Mouse (Mus musculus): ENCODE results near the gene Myl3. TPM values are rescaled to one million over a fixed set of nuclear protein-coding genes. Genes with fewer than 3 reads are reported as not detected.

Myl3 gene
- total RNA-seq, 2 experiments from 2014 or later: not detected

DNA sequence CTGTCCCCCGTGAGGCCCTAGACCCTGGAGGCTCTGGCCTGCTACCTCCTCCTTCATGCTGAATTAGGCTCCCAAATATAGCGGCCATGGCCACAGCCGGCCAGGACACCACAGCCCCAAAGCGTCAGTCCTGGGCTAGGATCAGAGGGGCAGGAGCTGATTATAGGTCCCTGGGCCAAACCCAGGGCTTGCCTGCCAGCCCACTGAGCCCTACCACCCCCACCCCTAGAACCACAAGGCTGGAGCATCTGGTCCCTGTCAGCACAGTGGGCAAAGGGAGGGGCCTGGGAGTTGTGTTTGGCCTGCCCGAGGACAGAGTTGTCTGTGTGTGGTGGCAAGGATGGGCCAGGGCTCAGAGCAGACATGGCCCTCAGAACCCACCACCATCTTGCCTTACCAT is 16.2 kb downstream of the Myl3 start:
- no peak for ATAC-seq (replicated peaks; ENCODE audit: poor library complexity, severe bottlenecking)

DNA sequence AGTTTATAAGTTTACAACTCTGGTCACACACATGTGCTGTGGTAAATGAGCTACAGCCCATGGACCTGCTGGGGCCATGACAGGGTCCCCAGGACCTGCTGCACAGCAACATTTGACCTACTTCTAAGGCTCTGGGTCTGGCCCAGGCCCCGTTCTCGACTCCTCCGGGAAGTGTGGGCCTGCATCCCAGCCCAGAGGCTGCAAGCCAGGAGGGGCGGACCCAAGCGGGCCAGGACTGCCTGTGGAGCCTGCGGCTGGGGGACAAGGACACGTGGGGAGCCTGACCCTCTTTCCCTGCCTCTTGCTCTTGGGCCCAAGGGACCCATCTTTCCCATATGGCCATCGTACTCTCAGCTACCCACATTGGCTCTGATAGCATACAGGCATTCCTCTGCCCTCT is 16.9 kb downstream of the Myl3 start:
- ATAC-seq (replicated peaks; ENCODE audit: poor library complexity, severe bottlenecking): no peak

DNA sequence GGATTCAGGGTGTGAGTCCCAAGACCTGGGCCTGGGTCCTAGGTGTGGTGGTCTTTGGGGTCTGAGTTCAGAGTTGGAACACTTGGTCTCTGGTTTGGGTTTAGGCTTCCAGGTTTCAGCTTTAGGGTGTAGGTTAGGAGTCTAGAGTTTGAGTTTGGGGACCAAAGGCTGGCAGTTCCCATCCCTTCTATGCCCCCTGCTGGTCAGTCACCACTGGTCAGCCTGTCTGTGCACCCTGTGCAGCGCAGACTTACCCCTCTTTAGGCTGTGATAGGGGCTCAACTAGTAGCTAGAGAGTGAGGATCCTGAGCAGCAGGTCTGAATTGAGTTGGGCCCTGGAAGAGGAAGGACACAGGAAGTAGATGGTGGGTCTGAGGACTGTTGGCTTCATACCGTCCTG is 17.6 kb downstream of the Myl3 start:
- peak; percentile 72 for ATAC-seq (replicated peaks; ENCODE audit: poor library complexity, severe bottlenecking)

GRCm38 (mm10) chr9:110760886-110761285 is 19.2 kb downstream of the Myl3 start:
- ATAC-seq (replicated peaks; ENCODE audit: poor library complexity, severe bottlenecking): no peak

- ATAC-seq (replicated peaks; ENCODE audit: poor library complexity, severe bottlenecking): no peak
Observed at GRCm38 (mm10) chr9:110762763-110763162, 21.1 kb downstream of the Myl3 start.

DNA sequence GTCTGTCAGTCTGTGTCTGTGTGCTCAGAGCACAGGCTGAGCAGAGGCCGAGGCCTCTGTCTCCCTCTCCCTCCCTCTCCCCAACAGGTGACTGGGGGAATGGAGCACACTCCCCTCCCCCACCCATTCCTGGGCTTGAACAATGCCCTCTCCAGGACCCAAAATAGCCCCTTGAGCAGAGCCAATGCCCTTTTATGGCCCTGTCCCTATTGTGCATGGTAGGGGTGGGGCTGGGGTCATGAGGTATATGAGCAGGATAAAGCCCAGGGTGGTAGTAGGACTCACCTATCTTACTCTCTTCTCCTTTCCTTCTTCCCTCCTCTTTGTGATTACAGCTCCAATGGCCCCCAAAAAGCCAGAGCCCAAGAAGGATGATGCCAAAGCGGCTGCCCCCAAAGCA is 21.7 kb downstream of the Myl3 start:
- no peak for ATAC-seq (replicated peaks; ENCODE audit: poor library complexity, severe bottlenecking)

- ATAC-seq (replicated peaks; ENCODE audit: poor library complexity, severe bottlenecking): no peak
Observed at GRCm38 (mm10) chr9:110772336-110772735, 30.7 kb downstream of the Myl3 start.

DNA sequence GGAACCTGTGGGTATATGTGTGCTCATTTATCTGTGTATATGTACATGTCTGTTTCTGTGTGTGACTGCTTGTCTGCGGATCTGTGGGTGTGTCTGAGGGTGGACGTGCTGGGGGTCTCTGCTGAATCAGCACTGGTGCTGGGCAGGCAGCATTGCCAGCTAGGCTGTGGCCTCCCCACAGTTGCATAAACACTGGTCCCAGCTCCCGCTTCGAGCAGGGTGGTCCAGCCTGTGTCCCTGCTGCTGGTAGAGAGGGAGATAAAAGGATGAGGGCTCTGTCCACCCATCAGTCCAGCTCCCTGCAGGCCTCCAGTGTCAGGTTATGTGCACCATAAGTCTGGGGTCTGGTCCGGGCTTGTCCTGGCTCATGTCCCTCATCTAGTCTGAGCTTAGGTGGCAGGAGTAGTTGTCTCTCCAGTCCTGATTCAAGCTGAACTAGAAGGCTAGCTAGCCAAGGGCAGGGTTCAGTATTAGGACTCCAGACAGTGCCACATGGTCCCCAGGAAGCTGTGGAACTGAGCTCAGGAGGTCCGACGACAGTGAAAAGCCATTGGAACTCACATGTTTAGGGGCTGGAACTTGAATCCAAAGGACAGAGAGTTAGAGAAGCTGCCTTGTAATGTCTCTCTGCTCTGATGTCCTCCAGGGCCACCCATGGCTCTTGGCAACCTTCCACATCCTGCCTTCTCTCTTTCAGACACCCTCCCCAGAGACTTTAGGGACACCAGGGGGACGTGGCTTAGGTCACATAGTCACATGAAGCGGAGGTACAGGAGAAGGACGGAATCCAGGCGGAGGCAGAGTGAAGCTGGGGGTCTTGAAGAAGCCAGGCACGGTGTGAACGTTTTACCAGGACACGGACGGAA is 33.0 kb downstream of the Myl3 start:
- no peak for ATAC-seq (replicated peaks; ENCODE audit: poor library complexity, severe bottlenecking)

- no peak for ATAC-seq (replicated peaks; ENCODE audit: poor library complexity, severe bottlenecking)
Observed at GRCm38 (mm10) chr9:110775269-110776022, 33.8 kb downstream of the Myl3 start.

DNA sequence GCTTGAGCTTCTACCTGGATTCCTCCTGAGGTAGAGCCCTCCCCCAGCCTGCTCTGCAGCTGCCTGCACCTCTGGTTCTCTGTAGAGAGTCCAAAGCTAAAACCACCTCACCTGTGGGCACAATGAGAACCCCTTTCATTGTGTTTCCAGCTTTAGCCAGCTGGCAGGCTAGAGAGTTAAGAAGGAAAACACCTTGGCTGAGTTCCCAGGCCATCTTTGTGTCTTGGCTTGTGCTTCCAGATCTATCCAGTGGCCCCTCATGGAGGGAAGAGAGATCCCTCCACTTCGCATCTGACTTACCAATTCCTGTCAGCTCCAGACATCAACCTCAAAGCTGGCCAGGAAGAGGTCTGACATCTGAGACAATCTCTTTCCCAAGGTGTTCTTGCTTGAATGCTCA is 36.4 kb downstream of the Myl3 start:
- ATAC-seq (replicated peaks; ENCODE audit: poor library complexity, severe bottlenecking): no peak

GRCm38 (mm10) chr9:110778559-110778958 is 36.9 kb downstream of the Myl3 start:
- ATAC-seq (replicated peaks; ENCODE audit: poor library complexity, severe bottlenecking): no peak

GRCm38 (mm10) chr9:110779242-110779913 is 37.7 kb downstream of the Myl3 start:
- ATAC-seq (replicated peaks; ENCODE audit: poor library complexity, severe bottlenecking): no peak

DNA sequence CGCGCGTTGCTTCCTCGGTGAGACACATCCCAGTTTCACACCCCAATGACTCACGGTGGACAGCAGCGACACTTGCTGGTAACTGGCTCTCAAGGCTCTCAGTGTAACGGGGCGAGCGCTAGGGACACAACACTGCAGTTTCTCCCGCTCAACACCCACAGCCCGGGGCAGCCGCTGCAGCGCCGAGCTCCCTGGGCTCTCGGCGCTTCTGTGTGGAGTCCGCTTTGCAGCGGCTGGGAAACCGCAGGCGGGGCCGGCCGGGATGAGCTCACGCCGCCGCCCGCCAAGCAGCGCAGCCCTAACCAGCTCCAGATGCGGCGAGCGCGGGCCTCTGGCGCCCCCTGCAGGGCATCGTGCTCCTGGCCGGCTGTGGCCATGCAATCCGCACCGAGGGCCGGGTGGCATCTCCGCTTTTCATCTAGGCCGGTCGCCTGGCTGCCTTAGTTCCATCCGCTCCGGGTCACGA is 39.6 kb downstream of the Myl3 start:
- peak; percentile 90 for ATAC-seq (replicated peaks; ENCODE audit: poor library complexity, severe bottlenecking)

DNA sequence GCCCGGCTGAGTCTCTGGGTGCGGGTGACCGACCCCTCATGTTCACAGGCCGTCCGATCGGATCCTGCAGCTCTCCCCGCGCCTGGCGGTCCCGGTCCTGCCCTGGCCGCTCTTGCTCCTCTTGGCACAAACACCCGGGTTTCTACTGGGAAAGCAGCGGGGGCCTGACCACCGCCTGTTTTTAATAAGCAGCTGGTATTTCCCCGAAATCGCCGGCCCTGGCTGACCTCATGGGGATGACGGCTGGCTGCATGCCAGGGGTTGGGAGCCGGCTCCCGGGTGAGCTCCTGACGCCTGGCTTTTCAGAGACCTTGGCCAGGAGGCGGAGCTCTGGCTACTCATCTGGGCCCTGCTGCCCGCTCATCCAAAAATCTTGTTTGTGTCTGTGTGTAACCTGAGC is 40.1 kb downstream of the Myl3 start:
- peak; percentile 20; the same call in 1 of the 2 replicates for ATAC-seq (replicated peaks; ENCODE audit: poor library complexity, severe bottlenecking)

DNA sequence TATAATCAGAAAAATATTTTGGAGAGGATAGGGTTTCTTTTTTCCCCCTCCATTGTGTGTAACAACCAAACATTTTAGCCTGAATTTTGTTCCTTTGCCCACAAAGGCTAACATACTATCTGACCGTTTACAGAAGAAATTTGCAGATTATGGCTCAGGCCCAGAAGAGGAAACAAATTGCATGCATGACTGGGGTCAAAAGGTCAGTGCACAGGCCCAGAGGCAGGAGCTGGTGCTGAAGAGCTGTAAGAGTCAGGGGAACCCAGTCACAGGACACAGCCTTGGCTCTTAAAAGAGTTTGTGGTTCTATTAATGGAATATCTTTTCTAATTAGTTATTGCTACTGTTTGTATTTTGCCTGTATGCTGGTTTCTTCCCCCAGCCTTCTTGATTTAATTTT is 42.0 kb downstream of the Myl3 start:
- ATAC-seq (replicated peaks; ENCODE audit: poor library complexity, severe bottlenecking): no peak

DNA sequence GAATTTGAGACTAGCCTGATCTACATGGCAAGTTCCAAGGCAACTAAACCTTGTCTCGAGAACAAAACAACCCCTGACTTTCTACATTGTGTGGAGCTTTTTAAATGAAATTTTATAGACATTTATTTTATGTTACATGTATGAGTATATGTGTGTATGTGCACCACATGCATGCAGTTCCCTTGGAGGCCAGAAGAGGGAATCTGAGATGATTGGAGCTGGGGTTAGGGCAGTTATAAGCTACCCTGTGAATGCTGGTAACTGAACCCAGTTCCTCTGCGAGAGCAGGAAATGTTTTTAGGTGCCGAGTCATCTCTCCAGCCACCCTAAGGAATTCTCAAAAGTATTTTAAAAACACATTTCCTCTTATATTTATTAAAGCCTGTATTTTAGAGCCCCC is 46.5 kb downstream of the Myl3 start:
- no peak for ATAC-seq (replicated peaks; ENCODE audit: poor library complexity, severe bottlenecking)

- no peak for ATAC-seq (replicated peaks; ENCODE audit: poor library complexity, severe bottlenecking)
Observed at GRCm38 (mm10) chr9:110790462-110790861, 48.8 kb downstream of the Myl3 start.

GRCm38 (mm10) chr9:110797013-110797412 is 55.4 kb downstream of the Myl3 start:
- ATAC-seq (replicated peaks; ENCODE audit: poor library complexity, severe bottlenecking): peak; percentile 52; the same call in 1 of the 2 replicates

GRCm38 (mm10) chr9:110797866-110798265 is 56.2 kb downstream of the Myl3 start, which contains the start of gene Prss42:
Prss42 (plus strand) TSS chr9:110798166.
- ATAC-seq (replicated peaks; ENCODE audit: poor library complexity, severe bottlenecking): no peak

- no peak for ATAC-seq (replicated peaks; ENCODE audit: poor library complexity, severe bottlenecking)
Observed at GRCm38 (mm10) chr9:110800834-110801479, 59.3 kb downstream of the Myl3 start.

Data from granulocyte monocyte progenitor cell, adult 5-6 weeks (primary cell).